Mouse (Mus musculus): ENCODE measurements around the gene Ankrd12.

GRCm38 (mm10) chr17:66048199-66048598 lies 28.7 kb downstream of the Ankrd12 start:
- TF ChIP-seq CTCF (IDR thresholded peaks at IDR 0.05; ENCODE audit: extremely low read depth, insufficient read length, insufficient replicate concordance, low read depth, low read length) (no peak), POLR2A (IDR thresholded peaks at IDR 0.05; ENCODE audit: low read depth, low read length) (no peak)

All from small intestine, adult 2 months (tissue).